Mouse (Mus musculus) hindbrain, embryonic 10.5 days (tissue): ENCODE results near the gene Senp8. TPM values are rescaled to one million over a fixed set of nuclear protein-coding genes. Genes with fewer than 3 reads are reported as not detected.

ENCODE experiments used
- DNase-seq: peaks from one replicate; pipeline ENCODE4 v3.0.0-alpha.2; 2017; ENCODE audit warnings: low spot score
- H3K27ac ChIP-seq: fragments of 300-500 bp; sonication (generic); 2 replicates; pipeline ENCODE4 v1.5.1; 2016; ENCODE audit warnings: mild to moderate bottlenecking, moderate library complexity
- H3K27me3 ChIP-seq: fragments of 300-500 bp; sonication (generic); 2 replicates; pipeline ENCODE4 v1.6.1; 2016; ENCODE audit warnings: mild to moderate bottlenecking; ENCODE audit not compliant: poor library complexity, insufficient read depth, severe bottlenecking
- H3K36me3 ChIP-seq: fragments of 300-500 bp; sonication (generic); 2 replicates; pipeline ENCODE4 v1.6.1; 2016; ENCODE audit warnings: mild to moderate bottlenecking, moderate library complexity
- H3K4me1 ChIP-seq: fragments of 300-500 bp; sonication (generic); replicated peaks from 2 replicates; pipeline ENCODE4 v1.6.1; 2016; ENCODE audit warnings: mild to moderate bottlenecking
- H3K4me3 ChIP-seq: fragments of 300-500 bp; sonication (generic); 2 replicates; pipeline ENCODE4 v1.5.1; 2016; ENCODE audit warnings: mild to moderate bottlenecking, moderate library complexity
- H3K9me3 ChIP-seq: fragments of 300-500 bp; sonication (generic); 2 replicates; pipeline ENCODE4 v1.6.1; 2016; ENCODE audit warnings: mild to moderate bottlenecking, moderate library complexity
- WGBS: fragments of 180-500 bp; shearing (Covaris S2); methylation state at CpG from one replicate; pipeline ENCODE4 v1.1.7; 2016; 5-methylcytosine and 5-hydroxymethylcytosine counted together
- polyA plus RNA-seq: library from polyadenylated mRNA; unstranded; fragments of >200 nt; fragmentation: Nextera tagmentation; extraction: Ambion mirVana; gene quantifications from 2 replicates; pipeline ENCODE4 v1.2.1, GENCODE M21; 2016

The Senp8 gene
- polyA plus RNA-seq, 1 experiment from 2014 or later, result 19.7 TPM

DNA sequence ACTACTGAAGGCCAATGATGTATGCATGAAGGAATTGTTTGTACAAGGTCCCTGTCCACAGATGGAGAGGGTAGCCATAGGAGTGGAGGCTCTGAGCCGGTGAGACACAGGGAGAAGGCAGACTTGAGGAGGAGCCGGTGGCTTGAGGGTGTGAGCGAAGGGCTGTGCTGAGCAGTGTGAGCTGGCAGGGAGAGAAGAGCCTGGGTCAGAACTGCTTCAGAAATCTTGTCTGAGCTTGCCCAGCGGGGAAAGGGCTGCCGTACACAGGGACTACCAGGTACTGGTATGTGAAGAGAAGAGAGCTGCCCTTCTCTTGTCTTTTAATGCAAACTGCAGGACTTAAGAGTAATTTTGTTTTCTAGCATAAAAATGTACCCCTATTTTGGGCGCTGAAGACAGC, 17.4 kb downstream of the Senp8 start:
- Histone ChIP-seq H3K4me3 (no peak overlapping the region), H3K4me1 (no peaks in the 10 kb centered on the region), H3K9me3 (no peaks in the 10 kb centered on the region), H3K27ac (no peak overlapping the region), H3K36me3 (peaks cover 9% of the 10 kb centered on the region), H3K27me3 (no peaks in the 10 kb centered on the region)
- no peak for DNase-seq
- WGBS, result 79% methylated on average over 6 of the region's 6 CpGs

- no peaks in the 10 kb centered on the region for H3K27me3 ChIP-seq
- no peak overlapping the region for H3K27ac ChIP-seq
- H3K4me3 ChIP-seq, result no peak overlapping the region
- 91% methylated on average over 5 of the region's 5 CpGs for WGBS
- no peaks in the 10 kb centered on the region for H3K36me3 ChIP-seq
- no peaks in the 10 kb centered on the region for H3K9me3 ChIP-seq
- H3K4me1 ChIP-seq, result no peaks in the 10 kb centered on the region
- no peak for DNase-seq
Observed at GRCm38 (mm10) chr9:59731136-59731535, 19.4 kb downstream of the Senp8 start.

- H3K27me3 ChIP-seq, result no peaks in the 10 kb centered on the region
- H3K4me1 ChIP-seq, result peaks cover 12% of the 10 kb centered on the region
- H3K4me3 ChIP-seq, result no peak overlapping the region
- no peak for DNase-seq
- H3K36me3 ChIP-seq, result no peaks in the 10 kb centered on the region
- WGBS, result 88% methylated on average over 11 of the region's 11 CpGs
- no peaks in the 10 kb centered on the region for H3K9me3 ChIP-seq
- no peak overlapping the region for H3K27ac ChIP-seq
Observed at GRCm38 (mm10) chr9:59727569-59728286, 22.8 kb downstream of the Senp8 start.

- no peak overlapping the region for H3K4me3 ChIP-seq
- WGBS, result 90% methylated on average over 10 of the region's 10 CpGs
- H3K9me3 ChIP-seq, result no peaks in the 10 kb centered on the region
- H3K27ac ChIP-seq, result no peak overlapping the region
- no peaks in the 10 kb centered on the region for H3K36me3 ChIP-seq
- peaks cover 5% of the 10 kb centered on the region; the same call in 1 of the 2 replicates for H3K27me3 ChIP-seq
- H3K4me1 ChIP-seq, result peaks cover 12% of the 10 kb centered on the region
- no peak for DNase-seq
Observed at GRCm38 (mm10) chr9:59725515-59725914, 25.0 kb downstream of the Senp8 start.

GRCm38 (mm10) chr9:59723791-59724442, 26.6 kb downstream of the Senp8 start:
- Histone ChIP-seq H3K27ac (no peak overlapping the region), H3K36me3 (no peaks in the 10 kb centered on the region), H3K4me3 (no peak overlapping the region), H3K9me3 (no peaks in the 10 kb centered on the region), H3K4me1 (peaks cover 12% of the 10 kb centered on the region), H3K27me3 (peaks cover 5% of the 10 kb centered on the region; the same call in 1 of the 2 replicates)
- 80% methylated on average over 8 of the region's 8 CpGs for WGBS
- no peak for DNase-seq

- 20% methylated on average over 10 of the region's 10 CpGs for WGBS
- Histone ChIP-seq H3K27me3 (peaks cover 5% of the 10 kb centered on the region; the same call in 1 of the 2 replicates), H3K4me3 (0 out of 2 replicates have a peak overlapping the region, but pooled peaks have one; percentile 9), H3K9me3 (no peaks in the 10 kb centered on the region), H3K27ac (peak overlapping the region; percentile 69), H3K4me1 (peaks cover 12% of the 10 kb centered on the region), H3K36me3 (no peaks in the 10 kb centered on the region)
- DNase-seq, result peak; percentile 70
Observed at GRCm38 (mm10) chr9:59723096-59723657, 27.3 kb downstream of the Senp8 start.

DNA sequence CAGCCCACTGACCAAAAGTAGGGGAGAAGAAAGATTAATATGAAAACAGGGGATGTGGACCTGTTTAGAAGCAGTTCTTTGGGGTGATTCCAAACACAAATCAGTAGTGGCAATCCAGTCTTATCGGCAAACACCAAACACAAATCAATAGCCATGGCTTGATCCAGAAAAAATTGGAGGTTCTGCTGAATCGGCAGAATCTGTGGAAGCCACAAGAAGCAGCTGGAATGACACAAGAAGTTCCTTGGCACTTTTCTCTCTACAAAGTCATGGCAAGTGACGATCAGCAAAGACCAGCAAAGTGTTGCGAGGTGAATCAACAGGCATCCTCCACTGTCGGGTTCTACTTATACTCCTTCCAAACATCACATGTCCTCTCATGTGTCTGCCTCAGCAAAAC, 29.4 kb downstream of the Senp8 start:
- Histone ChIP-seq H3K4me3 (no peak overlapping the region), H3K9me3 (no peaks in the 10 kb centered on the region), H3K27ac (no peak overlapping the region), H3K36me3 (no peaks in the 10 kb centered on the region), H3K4me1 (peaks cover 12% of the 10 kb centered on the region), H3K27me3 (peaks cover 5% of the 10 kb centered on the region; the same call in 1 of the 2 replicates)
- 87% methylated on average over 5 of the region's 5 CpGs for WGBS
- DNase-seq, result no peak

DNA sequence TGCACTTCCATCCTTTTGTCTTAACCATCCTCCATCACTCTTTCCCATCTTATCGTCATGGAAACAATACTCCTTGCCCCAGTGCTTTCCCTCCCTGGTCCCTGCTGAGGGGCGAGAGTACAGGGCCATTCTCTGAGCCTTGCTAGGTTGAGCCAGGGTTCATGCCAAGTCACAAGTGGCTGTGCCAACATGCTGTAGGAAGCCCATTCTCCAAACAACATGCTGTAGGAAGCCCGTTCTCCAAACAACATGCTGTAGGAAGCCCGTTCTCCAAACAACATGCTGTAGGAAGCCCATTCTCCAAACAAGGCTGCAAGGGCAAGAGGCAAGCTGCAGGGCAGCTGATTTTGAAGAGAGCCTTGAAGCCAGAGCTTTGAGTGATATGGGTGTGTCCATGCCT, 32.3 kb downstream of the Senp8 start:
- H3K27ac ChIP-seq, result no peak overlapping the region
- no peak overlapping the region for H3K4me3 ChIP-seq
- H3K36me3 ChIP-seq, result no peaks in the 10 kb centered on the region
- WGBS, result 89% methylated on average over 4 of the region's 4 CpGs
- no peak for DNase-seq
- H3K4me1 ChIP-seq, result peaks cover 2% of the 10 kb centered on the region
- H3K9me3 ChIP-seq, result no peaks in the 10 kb centered on the region
- peaks cover 5% of the 10 kb centered on the region; the same call in 1 of the 2 replicates for H3K27me3 ChIP-seq

- Histone ChIP-seq H3K4me1 (no peaks in the 10 kb centered on the region), H3K27me3 (no peaks in the 10 kb centered on the region), H3K4me3 (no peak overlapping the region), H3K9me3 (no peaks in the 10 kb centered on the region), H3K27ac (no peak overlapping the region), H3K36me3 (no peaks in the 10 kb centered on the region)
- 80% methylated on average over 7 of the region's 7 CpGs for WGBS
- no peak for DNase-seq
Observed at GRCm38 (mm10) chr9:59716275-59716898, 34.1 kb downstream of the Senp8 start.

DNA sequence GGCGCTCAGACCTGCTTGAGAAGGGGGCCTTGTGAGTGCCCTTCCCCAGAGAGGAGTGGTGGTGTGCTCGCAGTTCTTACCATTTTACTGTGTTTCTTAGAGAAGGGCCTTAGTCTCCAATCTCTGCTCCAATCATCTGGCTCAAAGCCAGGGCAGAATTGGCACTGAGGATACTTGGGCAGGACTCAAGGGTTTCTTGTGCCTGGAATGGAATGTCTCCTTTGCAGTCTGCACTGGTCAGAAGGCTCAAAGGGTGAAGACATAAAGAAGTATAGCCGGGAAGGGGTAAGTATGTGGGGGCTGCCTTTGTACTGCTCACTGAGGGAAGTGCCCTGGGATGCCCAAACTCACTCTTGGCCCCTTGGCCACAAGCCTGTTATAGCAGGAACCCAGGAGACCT, 41.3 kb downstream of the Senp8 start:
- Histone ChIP-seq H3K4me1 (no peaks in the 10 kb centered on the region), H3K27ac (no peak overlapping the region), H3K4me3 (no peak overlapping the region), H3K9me3 (no peaks in the 10 kb centered on the region), H3K27me3 (no peaks in the 10 kb centered on the region), H3K36me3 (no peaks in the 10 kb centered on the region)
- WGBS, result 85% methylated on average over 3 of the region's 3 CpGs
- no peak for DNase-seq

GRCm38 (mm10) chr9:59706850-59707825, 43.4 kb downstream of the Senp8 start:
- Histone ChIP-seq H3K4me1 (0 out of 2 replicates have a peak, but pooled peaks cover 2% of the 10 kb centered on the region), H3K4me3 (no peak overlapping the region), H3K9me3 (no peaks in the 10 kb centered on the region), H3K36me3 (no peaks in the 10 kb centered on the region), H3K27me3 (no peaks in the 10 kb centered on the region), H3K27ac (no peak overlapping the region)
- no peak for DNase-seq
- 67% methylated on average over 10 of the region's 10 CpGs for WGBS

DNA sequence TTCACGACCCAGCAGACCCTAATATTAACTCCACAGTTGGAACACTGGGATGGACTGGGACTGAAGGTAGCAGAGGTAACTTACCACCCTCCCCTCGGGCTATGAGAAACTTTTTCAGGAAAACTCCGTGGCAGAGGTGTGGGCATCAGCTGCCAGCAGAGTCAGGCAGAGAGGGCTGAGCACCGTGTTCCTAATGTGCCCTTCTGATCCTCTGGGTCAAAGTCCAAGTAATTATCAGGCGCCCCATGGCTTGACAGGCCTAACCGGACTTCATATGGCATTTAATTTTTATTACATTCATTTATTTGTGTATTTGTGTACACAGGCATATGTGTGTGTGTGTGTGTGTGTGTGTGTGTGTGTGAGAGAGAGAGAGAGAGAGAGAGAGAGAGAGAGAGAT, 47.4 kb downstream of the Senp8 start:
- H3K9me3 ChIP-seq, result no peaks in the 10 kb centered on the region
- no peaks in the 10 kb centered on the region for H3K27me3 ChIP-seq
- no peak overlapping the region for H3K27ac ChIP-seq
- H3K4me1 ChIP-seq, result 0 out of 2 replicates have a peak, but pooled peaks cover 5% of the 10 kb centered on the region
- DNase-seq, result no peak
- 72% methylated on average over 6 of the region's 6 CpGs for WGBS
- no peaks in the 10 kb centered on the region for H3K36me3 ChIP-seq
- no peak overlapping the region for H3K4me3 ChIP-seq
